Mouse (Mus musculus) MEL (cell line): ENCODE data around the gene Pde11a.

Source experiments
- CTCF ChIP-seq, 3 experiments: IDR thresholded peaks in 2 of 3; conservative IDR thresholded peaks in 1 of 3; 2 replicates each; pipeline ENCODE4 v1.5.1; 2011 to 2012; ENCODE audit warnings: low read length in 3 of 3, low read depth in 2 of 3, mild to moderate bottlenecking in 2 of 3, improper control_type of control experiment in 1 of 3, inconsistent platforms in 1 of 3, mixed read lengths in 1 of 3, moderate library complexity in 1 of 3; ENCODE audit not compliant: control insufficient read depth in 1 of 3, insufficient read depth in 1 of 3, poor library complexity in 1 of 3, severe bottlenecking in 1 of 3
- TAL1 ChIP-seq: IDR thresholded peaks from 2 replicates; pipeline ENCODE4 v1.6.1; 2012; ENCODE audit warnings: mild to moderate bottlenecking, inconsistent platforms, low read length, moderate library complexity, mixed read lengths
- ZC3H11A ChIP-seq: IDR thresholded peaks from 2 replicates; pipeline ENCODE4 v1.6.1; 2012; ENCODE audit warnings: low read depth, mild to moderate bottlenecking, inconsistent platforms, low read length, improper control_type of control experiment

- TF ChIP-seq TAL1 (no peak), CTCF (IDR thresholded peaks at IDR 0.05 in 2 of 3, conservative IDR thresholded peaks at IDR 0.05 in 1 of 3; ENCODE audit: control insufficient read depth in 1 of 3, insufficient read depth in 1 of 3, low read depth in 2 of 3, low read length in 3 of 3, poor library complexity in 1 of 3, severe bottlenecking in 1 of 3) (peak; percentile 42 to 47 (median 44)), ZC3H11A (no peak)
Measured at GRCm38 (mm10) chr2:76362111-76362510, 23.5 kb upstream of the Pde11a start.
